ENCODE assay signal across 15 mouse cellular contexts in genomic region chr12:100176469-100177056, GRCm38 (mm10). TPM values are rescaled to one million over a fixed set of nuclear protein-coding genes. Genes with fewer than 3 reads are reported as not detected.
DNase-seq lines count a peak whose midpoint lies in the region; ATAC-seq and TF ChIP-seq lines count a peak whose summit lies in the region.
"Had no signal": no experiment of that assay in that cellular context is flagged by ENCODE, and none has a peak within 500 bp of the region (broad histone marks: within the 10 kb centered on the region; RNA-seq: fewer than 3 reads in every experiment).

No protein-coding gene starts in this region.

- DNase-seq in forebrain, embryonic 10.5 days (ENCODE audit: extremely low spot score, low spot score), result peak; percentile 55
- DNase-seq in forebrain, postnatal 0 days, result no peak
- DNase-seq in embryonic facial prominence, embryonic 14.5 days (ENCODE audit: low spot score), result peak; percentile 45
- peak; percentile 69 for DNase-seq in midbrain, postnatal 0 days (ENCODE audit: low spot score)
- DNase-seq in layer of hippocampus, adult 8-10 months (ENCODE audit: low spot score in 2 of 2), result no peak
- DNase-seq in lung, postnatal 14 days, result no peak
- no peak for DNase-seq in adrenal gland, adult 18-20 months (ENCODE audit: low spot score in 2 of 2)
- DNase-seq: cerebellum, adult 11 months; heart, adult 11 months; kidney, postnatal 4 days; lung, postnatal 36 days; thymus, postnatal 25 days had no signal

- 0 out of 2 replicates have a peak overlapping the region, but pooled peaks have one; percentile 20 for H3K27ac ChIP-seq in forebrain, embryonic 10.5 days
- no peak overlapping the region for H3K27ac ChIP-seq in forebrain, postnatal 0 days (ENCODE audit: low read depth, low read length)
- H3K27ac ChIP-seq in embryonic facial prominence, embryonic 14.5 days (replicated peaks; ENCODE audit: low read depth, low read length), result no peak overlapping the region
- H3K27ac ChIP-seq in hindbrain, embryonic 15.5 days (replicated peaks), result peak overlapping the region; percentile 43
- H3K27ac ChIP-seq in midbrain, postnatal 0 days (ENCODE audit: low read depth, low read length), result no peak overlapping the region
- H3K27ac ChIP-seq: liver, embryonic 14.5 days had no signal

- H3K9me3 ChIP-seq in forebrain, embryonic 10.5 days, result no peaks in the 10 kb centered on the region
- no peaks in the 10 kb centered on the region for H3K9me3 ChIP-seq in forebrain, postnatal 0 days (ENCODE audit: low read length)
- H3K9me3 ChIP-seq in embryonic facial prominence, embryonic 14.5 days (ENCODE audit: control insufficient read depth, low read length), result no peaks in the 10 kb centered on the region
- no peaks in the 10 kb centered on the region for H3K9me3 ChIP-seq in hindbrain, embryonic 15.5 days
- H3K9me3 ChIP-seq in midbrain, postnatal 0 days (ENCODE audit: low read length), result no peaks in the 10 kb centered on the region

- no peak for ATAC-seq in forebrain, postnatal 0 days
- peak; percentile 48; the same call in 1 of the 2 replicates for ATAC-seq in embryonic facial prominence, embryonic 14.5 days (ENCODE audit: low read depth)
- peak; percentile 83 for ATAC-seq in hindbrain, embryonic 15.5 days (ENCODE audit: low FRiP score, low read depth)
- no peak for ATAC-seq in midbrain, postnatal 0 days (ENCODE audit: low FRiP score)
- ATAC-seq: intestine, embryonic 16.5 days had no signal

- H3K4me3 ChIP-seq in forebrain, embryonic 10.5 days, result no peak overlapping the region
- H3K4me3 ChIP-seq in forebrain, postnatal 0 days (ENCODE audit: low read depth, low read length), result no peak overlapping the region
- H3K4me3 ChIP-seq in embryonic facial prominence, embryonic 14.5 days (ENCODE audit: low read depth, low read length), result no peak overlapping the region
- no peak overlapping the region for H3K4me3 ChIP-seq in hindbrain, embryonic 15.5 days
- no peak overlapping the region for H3K4me3 ChIP-seq in midbrain, postnatal 0 days (ENCODE audit: low read depth, low read length)

- no peak overlapping the region for H3K9ac ChIP-seq in forebrain, postnatal 0 days
- H3K9ac ChIP-seq in embryonic facial prominence, embryonic 14.5 days (ENCODE audit: low read depth, low read length), result no peak overlapping the region
- no peak overlapping the region for H3K9ac ChIP-seq in hindbrain, embryonic 15.5 days
- no peak overlapping the region for H3K9ac ChIP-seq in midbrain, postnatal 0 days (replicated peaks; ENCODE audit: low read length, poor library complexity, severe bottlenecking)
- H3K9ac ChIP-seq: liver, embryonic 14.5 days had no signal

- peaks cover 43% of the 10 kb centered on the region for H3K4me1 ChIP-seq in forebrain, embryonic 10.5 days
- H3K4me1 ChIP-seq in forebrain, postnatal 0 days (ENCODE audit: insufficient read depth), result no peaks in the 10 kb centered on the region
- H3K4me1 ChIP-seq in embryonic facial prominence, embryonic 14.5 days (ENCODE audit: control insufficient read depth, insufficient read depth, low read length), result no peaks in the 10 kb centered on the region
- 0 out of 2 replicates have a peak, but pooled peaks cover 4% of the 10 kb centered on the region for H3K4me1 ChIP-seq in hindbrain, embryonic 15.5 days (replicated peaks)
- H3K4me1 ChIP-seq in midbrain, postnatal 0 days (ENCODE audit: insufficient read depth, low read length), result no peaks in the 10 kb centered on the region

- H3K4me2 ChIP-seq in forebrain, postnatal 0 days (ENCODE audit: low read depth), result no peak overlapping the region
- no peak overlapping the region for H3K4me2 ChIP-seq in embryonic facial prominence, embryonic 14.5 days (ENCODE audit: low read depth, low read length)
- no peak overlapping the region for H3K4me2 ChIP-seq in hindbrain, embryonic 15.5 days
- H3K4me2 ChIP-seq in midbrain, postnatal 0 days (ENCODE audit: low read depth, low read length, poor library complexity, severe bottlenecking), result no peak overlapping the region

- 45% methylated on average over 11 of the region's 11 CpGs for WGBS in forebrain, embryonic 10.5 days
- 27% methylated on average over 11 of the region's 11 CpGs for WGBS in forebrain, postnatal 0 days
- WGBS in embryonic facial prominence, embryonic 14.5 days, result 46% methylated on average over 11 of the region's 11 CpGs
- WGBS in hindbrain, embryonic 15.5 days, result 39% methylated on average over 11 of the region's 11 CpGs
- 46% methylated on average over 11 of the region's 11 CpGs for WGBS in midbrain, postnatal 0 days

- H3K27me3 ChIP-seq in forebrain, embryonic 10.5 days (ENCODE audit: poor library complexity, severe bottlenecking), result no peaks in the 10 kb centered on the region
- no peaks in the 10 kb centered on the region for H3K27me3 ChIP-seq in forebrain, postnatal 0 days (ENCODE audit: insufficient read depth, low read length)
- H3K27me3 ChIP-seq in embryonic facial prominence, embryonic 14.5 days (replicated peaks; ENCODE audit: control insufficient read depth, insufficient read depth, low read length), result no peaks in the 10 kb centered on the region
- H3K27me3 ChIP-seq in hindbrain, embryonic 15.5 days, result no peaks in the 10 kb centered on the region
- H3K27me3 ChIP-seq in midbrain, postnatal 0 days (ENCODE audit: insufficient read depth, low read length), result no peaks in the 10 kb centered on the region

- no peak for TF ChIP-seq CTCF in forebrain, postnatal 0 days (IDR thresholded peaks at IDR 0.05; ENCODE audit: low read depth)
- TF ChIP-seq CTCF in midbrain, postnatal 0 days (IDR thresholded peaks at IDR 0.05), result no peak

- no peaks in the 10 kb centered on the region for H3K36me3 ChIP-seq in forebrain, embryonic 10.5 days (replicated peaks)
- no peaks in the 10 kb centered on the region for H3K36me3 ChIP-seq in forebrain, postnatal 0 days (ENCODE audit: insufficient read depth)
- no peaks in the 10 kb centered on the region for H3K36me3 ChIP-seq in embryonic facial prominence, embryonic 14.5 days (ENCODE audit: control insufficient read depth, insufficient read depth, low read length)
- no peaks in the 10 kb centered on the region for H3K36me3 ChIP-seq in hindbrain, embryonic 15.5 days
- no peaks in the 10 kb centered on the region for H3K36me3 ChIP-seq in midbrain, postnatal 0 days (ENCODE audit: insufficient read depth, low read length)

RNA-seq across cellular contexts. Expression of gene Nrde2, which starts 17.1 kb away (rescaled TPM):
- 12.9 and 15.5 TPM in 2 replicates for polyA plus RNA-seq in forebrain, embryonic 10.5 days (2016; fragmentation: Nextera tagmentation; extraction: Ambion mirVana)
- total RNA-seq in forebrain, postnatal 0 days (2014; rRNA removed), result 24.3 and 25.1 TPM in 2 replicates
- polyA plus RNA-seq in forebrain, postnatal 0 days (2015; fragmentation: Nextera tagmentation; extraction: Ambion mirVana), result 13.1 and 13.3 TPM in 2 replicates
- 10.6 and 11.4 TPM in 2 replicates for polyA plus RNA-seq in embryonic facial prominence, embryonic 14.5 days (2014; fragmentation: Nextera tagmentation; extraction: Ambion mirVana)
- polyA plus RNA-seq in hindbrain, embryonic 15.5 days (2015; fragmentation: Nextera tagmentation; extraction: Ambion mirVana), result 12.5 and 13.4 TPM in 2 replicates
- total RNA-seq in midbrain, postnatal 0 days (2014; rRNA removed), result 13.9 and 23.4 TPM in 2 replicates
- polyA plus RNA-seq in midbrain, postnatal 0 days (2015; fragmentation: Nextera tagmentation; extraction: Ambion mirVana), result 12.9 and 13.1 TPM in 2 replicates
- 10 to 100 TPM; 16.5 to 21.9 (median 18.1) TPM for total RNA-seq in layer of hippocampus, adult 8-10 months (2022)
- 10 to 100 TPM in 1 of 2 experiments, 1 to 10 TPM in 1; 8.9 to 14.8 TPM for total RNA-seq in adrenal gland, adult 18-20 months (2021)

RNA-seq across cellular contexts. Expression of gene Calm1, which starts 22.7 kb away (rescaled TPM):
- 1,249 and 1,251 TPM in 2 replicates for polyA plus RNA-seq in forebrain, embryonic 10.5 days (2016; fragmentation: Nextera tagmentation; extraction: Ambion mirVana)
- total RNA-seq in forebrain, postnatal 0 days (2014; rRNA removed), result 1,041 and 1,060 TPM in 2 replicates
- polyA plus RNA-seq in forebrain, postnatal 0 days (2015; fragmentation: Nextera tagmentation; extraction: Ambion mirVana), result 4,009 and 4,204 TPM in 2 replicates
- 1,378 and 1,440 TPM in 2 replicates for polyA plus RNA-seq in embryonic facial prominence, embryonic 14.5 days (2014; fragmentation: Nextera tagmentation; extraction: Ambion mirVana)
- 2,617 and 2,778 TPM in 2 replicates for polyA plus RNA-seq in hindbrain, embryonic 15.5 days (2015; fragmentation: Nextera tagmentation; extraction: Ambion mirVana)
- total RNA-seq in midbrain, postnatal 0 days (2014; rRNA removed), result 1,086 and 1,419 TPM in 2 replicates
- 4,369 and 4,581 TPM in 2 replicates for polyA plus RNA-seq in midbrain, postnatal 0 days (2015; fragmentation: Nextera tagmentation; extraction: Ambion mirVana)
- 1,000 to 10,000 TPM; 1,770 to 1,934 (median 1,827) TPM for total RNA-seq in layer of hippocampus, adult 8-10 months (2022)
- 100 to 1,000 TPM; 397 to 428 TPM for total RNA-seq in adrenal gland, adult 18-20 months (2021)

Comparison
In these comparisons a context has a peak if more than half of its experiments do, and no peak if none do; other contexts are left out.
1. DNase-seq: peak in forebrain, embryonic 10.5 days (single experiment), embryonic facial prominence, embryonic 14.5 days (single experiment) and midbrain, postnatal 0 days (single experiment); none in forebrain, postnatal 0 days (single experiment), layer of hippocampus, adult 8-10 months (0 of 2), lung, postnatal 14 days (single experiment) and adrenal gland, adult 18-20 months (0 of 2).
2. H3K27ac ChIP-seq: peak in forebrain, embryonic 10.5 days (single experiment) and hindbrain, embryonic 15.5 days (single experiment); none in forebrain, postnatal 0 days (single experiment), embryonic facial prominence, embryonic 14.5 days (single experiment) and midbrain, postnatal 0 days (single experiment).
3. ATAC-seq: peak in embryonic facial prominence, embryonic 14.5 days (single experiment) and hindbrain, embryonic 15.5 days (single experiment); none in forebrain, postnatal 0 days (single experiment) and midbrain, postnatal 0 days (single experiment).